Mouse (Mus musculus) limb, embryonic 11.5 days (tissue): Measurements from ENCODE around the gene Midn. TPM values are rescaled to one million over a fixed set of nuclear protein-coding genes. Genes with fewer than 3 reads are reported as not detected.

Source experiments
- ATAC-seq: fragments of 200-750 bp; cut with Nextera tagmentation; 2 replicates; pipeline ENCODE4 v1.8.0; 2017; ENCODE audit warnings: low read depth; ENCODE audit not compliant: insufficient number of reproducible peaks, low FRiP score, low TSS enrichment
- DNase-seq: peaks from one replicate; pipeline ENCODE4 v3.0.0-alpha.2; 2015; ENCODE audit warnings: low spot score
- H3K27ac ChIP-seq: fragments of 300-500 bp; sonication (generic); replicated peaks from 2 replicates; pipeline ENCODE4 v1.5.1; 2014; ENCODE audit warnings: low read depth, mild to moderate bottlenecking, low read length
- H3K27me3 ChIP-seq: fragments of 300-500 bp; sonication (generic); 2 replicates; pipeline ENCODE4 v1.6.1; 2014; ENCODE audit warnings: mild to moderate bottlenecking, low read length, mixed read lengths; ENCODE audit not compliant: control insufficient read depth, insufficient read depth
- H3K36me3 ChIP-seq: fragments of 300-500 bp; sonication (generic); 2 replicates; pipeline ENCODE4 v1.6.1; 2014; ENCODE audit warnings: mild to moderate bottlenecking, low read length, moderate library complexity, mixed read lengths; ENCODE audit not compliant: control insufficient read depth, insufficient read depth
- H3K4me1 ChIP-seq: fragments of 300-500 bp; sonication (generic); 2 replicates; pipeline ENCODE4 v1.6.1; 2014; ENCODE audit warnings: low read length, mixed read lengths; ENCODE audit not compliant: control insufficient read depth, insufficient read depth
- H3K4me2 ChIP-seq: fragments of 300-500 bp; sonication (generic); 2 replicates; pipeline ENCODE4 v1.6.1; 2014; ENCODE audit warnings: low read depth, mild to moderate bottlenecking, moderate library complexity; ENCODE audit not compliant: severe bottlenecking
- H3K4me3 ChIP-seq: fragments of 300-500 bp; sonication (generic); 2 replicates; pipeline ENCODE4 v1.5.1; 2014; ENCODE audit warnings: low read depth, low read length
- H3K9ac ChIP-seq: fragments of 300-500 bp; sonication (generic); 2 replicates; pipeline ENCODE4 v1.6.1; 2014; ENCODE audit warnings: mild to moderate bottlenecking, low read length
- H3K9me3 ChIP-seq: fragments of 300-500 bp; sonication (generic); 2 replicates; pipeline ENCODE4 v1.6.1; 2016; ENCODE audit warnings: low read length; ENCODE audit not compliant: control insufficient read depth
- WGBS: fragments of 180-500 bp; shearing (Covaris S2); extraction: QIAGEN DNeasy Blood & Tissue Kit; methylation state at CpG from one replicate; pipeline ENCODE4 v1.1.7; 2014; 5-methylcytosine and 5-hydroxymethylcytosine counted together
- polyA plus RNA-seq: library from polyadenylated mRNA; unstranded; fragments of >200 nt; fragmentation: Nextera tagmentation; extraction: Ambion mirVana; gene quantifications from 2 replicates; pipeline ENCODE4 v1.2.1, GENCODE M21; 2014

The Midn gene
- polyA plus RNA-seq, 1 experiment from 2014 or later: 60.9 TPM

GRCm38 (mm10) chr10:80144159-80144558 is 3.9 kb upstream of the Midn start:
- no peaks in the 10 kb centered on the region for H3K9me3 ChIP-seq
- DNase-seq (no peak), ATAC-seq (no peak)
- H3K4me1 ChIP-seq: peaks cover 16% of the 10 kb centered on the region; the same call in 1 of the 2 replicates
- H3K9ac ChIP-seq: no peak overlapping the region
- no peak overlapping the region for H3K27ac ChIP-seq
- H3K27me3 ChIP-seq: no peaks in the 10 kb centered on the region
- H3K4me2 ChIP-seq: no peak overlapping the region
- no peak overlapping the region for H3K4me3 ChIP-seq
- peaks cover 18% of the 10 kb centered on the region for H3K36me3 ChIP-seq
- WGBS: 90% methylated on average over 12 of the region's 12 CpGs

- 79% methylated on average over 20 of the region's 20 CpGs for WGBS
- Histone ChIP-seq H3K4me1 (peaks cover 16% of the 10 kb centered on the region; the same call in 1 of the 2 replicates), H3K4me2 (no peak overlapping the region), H3K27me3 (no peaks in the 10 kb centered on the region), H3K9me3 (no peaks in the 10 kb centered on the region), H3K27ac (no peak overlapping the region), H3K36me3 (peaks cover 20% of the 10 kb centered on the region), H3K9ac (no peak overlapping the region), H3K4me3 (no peak overlapping the region)
- DNase-seq: peak; percentile 83
- no peak for ATAC-seq
These were observed 2.9 kb upstream of the Midn start for GRCm38 (mm10) chr10:80144864-80145838.

- Histone ChIP-seq H3K4me3 (peak overlapping the region; percentile 5; the same call in 1 of the 2 replicates), H3K4me1 (peaks cover 14% of the 10 kb centered on the region; the same call in 1 of the 2 replicates), H3K4me2 (no peak overlapping the region), H3K27me3 (no peaks in the 10 kb centered on the region), H3K27ac (no peak overlapping the region), H3K9me3 (no peaks in the 10 kb centered on the region), H3K36me3 (peaks cover 20% of the 10 kb centered on the region), H3K9ac (no peak overlapping the region)
- ATAC-seq (no peak), DNase-seq (no peak)
- 88% methylated on average over 6 of the region's 6 CpGs for WGBS
These were observed 2.2 kb upstream of the Midn start for GRCm38 (mm10) chr10:80145896-80146295.

GRCm38 (mm10) chr10:80146568-80147011 is 1.5 kb upstream of the Midn start:
- H3K9ac ChIP-seq: no peak overlapping the region
- no peak for DNase-seq
- no peak overlapping the region; the same call in 1 of the 2 replicates for H3K4me2 ChIP-seq
- no peaks in the 10 kb centered on the region for H3K9me3 ChIP-seq
- no peaks in the 10 kb centered on the region for H3K27me3 ChIP-seq
- ATAC-seq: no peak
- H3K4me3 ChIP-seq: 0 out of 2 replicates have a peak overlapping the region, but pooled peaks have one; percentile 3
- H3K27ac ChIP-seq: no peak overlapping the region; the same call in 1 of the 2 replicates
- H3K36me3 ChIP-seq: peaks cover 21% of the 10 kb centered on the region
- 71% methylated on average over 4 of the region's 4 CpGs for WGBS
- peaks cover 14% of the 10 kb centered on the region; the same call in 1 of the 2 replicates for H3K4me1 ChIP-seq

GRCm38 (mm10) chr10:80147146-80147718 is 840 bp upstream of the Midn start:
- ATAC-seq (no peak), DNase-seq (no peak)
- Histone ChIP-seq H3K4me2 (peak overlapping the region; percentile 59; the same call in 1 of the 2 replicates), H3K36me3 (peaks cover 22% of the 10 kb centered on the region), H3K9me3 (no peaks in the 10 kb centered on the region), H3K27me3 (no peaks in the 10 kb centered on the region), H3K4me3 (peak overlapping the region; percentile 99; the same call in 1 of the 2 replicates), H3K9ac (no peak overlapping the region), H3K27ac (no peak overlapping the region; the same call in 1 of the 2 replicates), H3K4me1 (peaks cover 18% of the 10 kb centered on the region)
- 77% methylated on average over 5 of the region's 5 CpGs for WGBS

GRCm38 (mm10) chr10:80148610-80149290 is 678 bp downstream of the Midn start:
- Histone ChIP-seq H3K9ac (peak overlapping the region; percentile 95), H3K4me3 (peak overlapping the region; percentile 99), H3K36me3 (peaks cover 37% of the 10 kb centered on the region), H3K27ac (peak overlapping the region; percentile 99), H3K27me3 (no peaks in the 10 kb centered on the region), H3K4me1 (peaks cover 30% of the 10 kb centered on the region), H3K9me3 (no peaks in the 10 kb centered on the region), H3K4me2 (peak overlapping the region; percentile 59)
- DNase-seq (peak; percentile 95), ATAC-seq (peak; percentile 19)
- under 1% methylated on average over 56 of the region's 57 CpGs for WGBS

- Histone ChIP-seq H3K9ac (peak overlapping the region; percentile 100), H3K36me3 (peaks cover 38% of the 10 kb centered on the region), H3K4me3 (peak overlapping the region; percentile 99), H3K9me3 (no peaks in the 10 kb centered on the region), H3K4me1 (peaks cover 37% of the 10 kb centered on the region), H3K27ac (peak overlapping the region; percentile 99), H3K4me2 (peak overlapping the region; percentile 95), H3K27me3 (no peaks in the 10 kb centered on the region)
- under 1% methylated on average over 81 of the region's 88 CpGs for WGBS
- DNase-seq (peak; percentile 99), ATAC-seq (peak; percentile 72)
These were observed 1.5 kb downstream of the Midn start for GRCm38 (mm10) chr10:80149291-80150225.
